Comparison of ENCODE assay signal across 12 mouse cellular contexts in genomic region chr6:8732492-8732891, GRCm38 (mm10). TPM values are rescaled to one million over a fixed set of nuclear protein-coding genes. Genes with fewer than 3 reads are reported as not detected.
DNase-seq lines count a peak whose midpoint lies in the region; ATAC-seq lines count a peak whose summit lies in the region.
"Had no signal": no experiment of that assay in that cellular context is flagged by ENCODE, and none has a peak within 500 bp of the region (broad histone marks: within the 10 kb centered on the region; RNA-seq: fewer than 3 reads in every experiment).

No protein-coding gene starts in this region.

- H3K27ac ChIP-seq in lung, embryonic 16.5 days (ENCODE audit: low read length) = no peak overlapping the region
- peak overlapping the region; percentile 73 to 80 for H3K27ac ChIP-seq in heart, embryonic 14.5 days (replicated peaks in 1 of 2; ENCODE audit: control insufficient read depth in 1 of 2, insufficient read depth in 1 of 2, low read depth in 2 of 2, low read length in 2 of 2)
- H3K27ac ChIP-seq: gastrocnemius, adult 2 months; macrophage had no signal

- no peak for DNase-seq in frontal cortex, postnatal 10 days (ENCODE audit: low spot score in 2 of 2)
- no peak for DNase-seq in lung, adult 18-20 months
- DNase-seq in skeletal muscle tissue, adult 2 months (ENCODE audit: low read depth, low spot score) = peak; percentile 18
- no peak for DNase-seq in right cerebral cortex, adult 2 months (ENCODE audit: low spot score in 2 of 2)
- no peak for DNase-seq in gastrocnemius, postnatal 36 days
- DNase-seq: gastrocnemius, adult 2 months; kidney, adult 2 months had no signal

- peak; percentile 27 for ATAC-seq in frontal cortex, adult (ENCODE audit: low TSS enrichment)
- 0 out of 2 replicates have a peak, but pooled peaks have one; percentile 15 for ATAC-seq in lung, embryonic 16.5 days (ENCODE audit: low read depth)
- ATAC-seq in heart, embryonic 14.5 days (ENCODE audit: insufficient number of reproducible peaks, insufficient read depth, low FRiP score, low read depth) = peak; percentile 68; the same call in 1 of the 2 replicates

- H3K9ac ChIP-seq in lung, embryonic 16.5 days (ENCODE audit: low read length) = no peak overlapping the region
- H3K9ac ChIP-seq in heart, embryonic 14.5 days (ENCODE audit: low read length) = 0 out of 2 replicates have a peak overlapping the region, but pooled peaks have one; percentile 27

- H3K4me3 ChIP-seq in lung, embryonic 16.5 days (ENCODE audit: low read length) = no peak overlapping the region
- H3K4me3 ChIP-seq in heart, embryonic 14.5 days (ENCODE audit: control insufficient read depth in 1 of 2, insufficient read depth in 1 of 2, low read depth in 1 of 2, low read length in 2 of 2) = no peak overlapping the region
- H3K4me3 ChIP-seq: gastrocnemius, adult 2 months; myocyte had no signal

- H3K4me1 ChIP-seq in lung, embryonic 16.5 days (replicated peaks; ENCODE audit: control insufficient read depth, insufficient read depth, low read length) = peaks cover 3% of the 10 kb centered on the region
- peaks cover 7 to 19% of the 10 kb centered on the region in 2 experiments for H3K4me1 ChIP-seq in heart, embryonic 14.5 days (ENCODE audit: control insufficient read depth in 2 of 2, insufficient read depth in 2 of 2, low read length in 2 of 2)

- H3K36me3 ChIP-seq in lung, embryonic 16.5 days (ENCODE audit: control insufficient read depth, insufficient read depth, low read length) = no peaks in the 10 kb centered on the region
- 0 out of 2 replicates have a peak, but pooled peaks cover 6% of the 10 kb centered on the region for H3K36me3 ChIP-seq in heart, embryonic 14.5 days (ENCODE audit: control insufficient read depth, insufficient read depth, low read length)

- no peak overlapping the region for H3K4me2 ChIP-seq in lung, embryonic 16.5 days (ENCODE audit: low read depth, low read length)
- peak overlapping the region; percentile 40; the same call in 1 of the 2 replicates for H3K4me2 ChIP-seq in heart, embryonic 14.5 days (ENCODE audit: low read length)

- intact Hi-C loops in gastrocnemius, postnatal 36 days (cut with DNase I) = loop anchor here (10.0 kb wide), 2 partner anchors 228 to 998 kb away; partner anchors contain the start of gene Glcci1

- no peaks in the 10 kb centered on the region for H3K27me3 ChIP-seq in lung, embryonic 16.5 days (ENCODE audit: control insufficient read depth, insufficient read depth, low read depth, low read length)
- H3K27me3 ChIP-seq in heart, embryonic 14.5 days (ENCODE audit: control insufficient read depth, insufficient read depth, low read length) = no peaks in the 10 kb centered on the region

- H3K9me3 ChIP-seq in lung, embryonic 16.5 days (ENCODE audit: control insufficient read depth, low read length) = no peaks in the 10 kb centered on the region
- H3K9me3 ChIP-seq in heart, embryonic 14.5 days (ENCODE audit: control insufficient read depth, low read length) = no peaks in the 10 kb centered on the region

- WGBS in lung, embryonic 16.5 days = 52% methylated on average over 5 of the region's 5 CpGs
- WGBS in heart, embryonic 14.5 days = 12% methylated on average over 5 of the region's 5 CpGs

RNA-seq across cellular contexts. Expression of gene Ica1, which starts 45.8 kb away (rescaled TPM):
- 39.8 and 40.6 TPM in 2 replicates for polyA plus RNA-seq in lung, embryonic 16.5 days (2015; fragmentation: Nextera tagmentation; extraction: Ambion mirVana)
- 26.0 and 29.3 TPM in 2 replicates for polyA plus RNA-seq in heart, embryonic 14.5 days (2014; fragmentation: Nextera tagmentation; extraction: Ambion mirVana)
- 1 to 10 TPM in 1 of 2 experiments, under 1 TPM in 1; 0.94 to 1.4 TPM for total RNA-seq in gastrocnemius, postnatal 36 days (2021)

Comparison
In these comparisons a context has a peak if more than half of its experiments do, and no peak if none do; other contexts are left out.
1. ATAC-seq: peak in every context shown above with its lines; median percentile 68 in heart, embryonic 14.5 days; 27 in frontal cortex, adult; 15 in lung, embryonic 16.5 days.